Mouse (Mus musculus) left cerebral cortex, postnatal 14 days (tissue): ENCODE data around the gene Dnaja3. TPM values are rescaled to one million over a fixed set of nuclear protein-coding genes. Genes with fewer than 3 reads are reported as not detected.

Experiments
- DNase-seq, 2 experiments: peaks; one replicate each; pipeline ENCODE4 v3.0.0; 2021 to 2022; ENCODE audit warnings: low spot score in 2 of 2, mixed read lengths in 1 of 2
- intact Hi-C: fragments of 180-260 bp; cut with DNase I; formaldehyde crosslinking; loops from one replicate; pipeline ENCODE4 v1.15.1; 2025
- total RNA-seq, 2 experiments: library from RNA; stranded (reverse); gene quantifications; 2 replicates each; pipeline ENCODE4 v1.2.3; 2021

Gene Dnaja3
- total RNA-seq, 2 experiments from 2014 or later: 63.6 to 65.9 TPM

- intact Hi-C loops: no loop called here
- DNase-seq: no peak
Observed at GRCm38 (mm10) chr16:4635760-4636159, 4.0 kb upstream of the Dnaja3 start.

GRCm38 (mm10) chr16:4638891-4639390 is 848 bp upstream of the Dnaja3 start:
- intact Hi-C loops: no loop called here
- DNase-seq: no peak

- intact Hi-C loops: no loop called here
- DNase-seq: no peak
Observed at GRCm38 (mm10) chr16:4640267-4641005, 647 bp downstream of the Dnaja3 start.

- intact Hi-C loops: no loop called here
- DNase-seq: no peak
Observed at GRCm38 (mm10) chr16:4641119-4641838, 1.5 kb downstream of the Dnaja3 start.

- intact Hi-C loops: no loop called here
- peak; percentile 66 to 86 for DNase-seq
Observed at GRCm38 (mm10) chr16:4642190-4642589, 2.4 kb downstream of the Dnaja3 start.

GRCm38 (mm10) chr16:4642937-4643336 is 3.1 kb downstream of the Dnaja3 start:
- intact Hi-C loops: no loop called here
- DNase-seq: no peak

- peak; percentile 81 to 85 for DNase-seq
- intact Hi-C loops: no loop called here
Observed at GRCm38 (mm10) chr16:4643670-4644419, 4.1 kb downstream of the Dnaja3 start.

GRCm38 (mm10) chr16:4645867-4646266 is 6.1 kb downstream of the Dnaja3 start:
- DNase-seq: no peak
- intact Hi-C loops: no loop called here

GRCm38 (mm10) chr16:4646831-4647230 is 7.0 kb downstream of the Dnaja3 start:
- DNase-seq: no peak
- intact Hi-C loops: no loop called here

GRCm38 (mm10) chr16:4647651-4648141 is 7.9 kb downstream of the Dnaja3 start:
- intact Hi-C loops: no loop called here
- no peak for DNase-seq

- intact Hi-C loops: no loop called here
- DNase-seq: no peak
Observed at GRCm38 (mm10) chr16:4648416-4649023, 8.7 kb downstream of the Dnaja3 start.

GRCm38 (mm10) chr16:4649211-4649610 is 9.4 kb downstream of the Dnaja3 start:
- intact Hi-C loops: no loop called here
- no peak for DNase-seq

- intact Hi-C loops: no loop called here
Observed at GRCm38 (mm10) chr16:4649692-4650091, 9.9 kb downstream of the Dnaja3 start.

GRCm38 (mm10) chr16:4650161-4650560 is 10.4 kb downstream of the Dnaja3 start:
- no peak for DNase-seq

More at GRCm38 (mm10) chr16:4649692-4650091, 9.9 kb downstream of the Dnaja3 start:
- DNase-seq: no peak

GRCm38 (mm10) chr16:4651081-4651480 is 11.3 kb downstream of the Dnaja3 start:
- intact Hi-C loops: no loop called here
- no peak for DNase-seq

More at GRCm38 (mm10) chr16:4650161-4650560, 10.4 kb downstream of the Dnaja3 start:
- intact Hi-C loops: no loop called here

GRCm38 (mm10) chr16:4651624-4652023 is 11.8 kb downstream of the Dnaja3 start:
- intact Hi-C loops: no loop called here

GRCm38 (mm10) chr16:4652707-4653416 is 13.1 kb downstream of the Dnaja3 start:
- DNase-seq: no peak
- intact Hi-C loops: no loop called here

More at GRCm38 (mm10) chr16:4651624-4652023, 11.8 kb downstream of the Dnaja3 start:
- no peak for DNase-seq

GRCm38 (mm10) chr16:4654706-4655105 is 14.9 kb downstream of the Dnaja3 start:
- intact Hi-C loops: no loop called here
- no peak for DNase-seq

- intact Hi-C loops: no loop called here
- no peak for DNase-seq
Observed at GRCm38 (mm10) chr16:4655251-4655734, 15.5 kb downstream of the Dnaja3 start.
